Mouse (Mus musculus) thymus, adult 2 months (tissue): ENCODE data around the gene Scp2.

ENCODE experiments used
- CTCF ChIP-seq: fragments of 200-500 bp; IDR thresholded peaks from 2 replicates; pipeline ENCODE4 v1.5.1; 2012; ENCODE audit warnings: mild to moderate bottlenecking, control low read depth, low read length, moderate library complexity, borderline replicate concordance; ENCODE audit not compliant: control insufficient read depth, poor library complexity, insufficient read depth; ENCODE audit errors: extremely low read depth
- POLR2A ChIP-seq: fragments of 200-500 bp; IDR thresholded peaks from 2 replicates; pipeline ENCODE4 v1.6.1; 2012; ENCODE audit warnings: mild to moderate bottlenecking, low read length, control low read depth, moderate library complexity; ENCODE audit not compliant: control insufficient read depth, poor library complexity, insufficient read depth; ENCODE audit errors: extremely low read depth

- TF ChIP-seq POLR2A: no peak
- no peak for TF ChIP-seq CTCF
Measured at GRCm38 (mm10) chr4:108083993-108084392, 60.8 kb downstream of the Scp2 start.
